15 mouse cellular contexts compared by ENCODE assay signal in the genomic region with DNA sequence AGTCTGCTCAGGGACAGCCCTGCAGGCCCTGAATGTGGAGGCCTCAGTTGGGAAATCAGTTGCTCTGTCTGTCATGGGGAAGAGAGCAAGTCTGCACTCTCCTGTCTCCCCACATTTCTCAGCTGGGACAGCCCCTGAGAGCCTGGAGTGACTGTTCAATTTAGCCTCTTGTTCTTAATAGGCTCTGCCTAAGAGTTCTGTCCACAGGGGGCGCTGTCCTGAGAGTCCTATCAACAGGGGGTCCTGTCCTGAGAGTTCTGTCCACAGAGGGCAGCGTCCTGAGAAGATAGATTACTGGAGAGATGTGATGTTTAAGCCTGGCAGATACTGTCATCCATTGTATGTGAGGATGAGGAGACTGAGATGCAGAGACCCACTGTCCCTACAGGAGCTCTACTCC. TPM values are rescaled to one million over a fixed set of nuclear protein-coding genes. Genes with fewer than 3 reads are reported as not detected.
DNase-seq lines count a peak whose midpoint lies in the region; ATAC-seq and TF ChIP-seq lines count a peak whose summit lies in the region.
"Had no signal": no experiment of that assay in that cellular context is flagged by ENCODE, and none has a peak within 500 bp of the region (broad histone marks: within the 10 kb centered on the region; RNA-seq: fewer than 3 reads in every experiment).

No protein-coding gene starts in this region.

- in situ Hi-C loops in CH12.LX (cut with MboI; ENCODE audit: low pct_ligation_motif_present, low pct_unique_long_range_greater_than_20kb, low sequenced_read_pairs), result no loop called here

- ATAC-seq in forebrain, embryonic 15.5 days (replicated peaks), result no peak

- H3K79me2 ChIP-seq in CH12.LX (replicated peaks; ENCODE audit: control insufficient read depth, extremely low read depth, insufficient read depth, poor library complexity, severe bottlenecking), result no peaks in the 10 kb centered on the region

- H3K4me3 ChIP-seq in CH12.LX (replicated peaks in 1 of 3; ENCODE audit: low read depth in 2 of 3, low read length in 2 of 3, poor library complexity in 1 of 3), result no peak overlapping the region
- no peak overlapping the region for H3K4me3 ChIP-seq in forebrain, embryonic 15.5 days
- H3K4me3 ChIP-seq: forebrain, embryonic 12.5 days had no signal

- H3K9ac ChIP-seq in CH12.LX (ENCODE audit: insufficient read depth, low read depth), result no peak overlapping the region
- H3K9ac ChIP-seq in forebrain, embryonic 15.5 days (replicated peaks), result no peak overlapping the region
- H3K9ac ChIP-seq: forebrain, embryonic 12.5 days had no signal

- H3K36me3 ChIP-seq in CH12.LX (replicated peaks in 1 of 2; ENCODE audit: control insufficient read depth in 1 of 2, insufficient read depth in 1 of 2, low read length in 1 of 2), result no peaks in the 10 kb centered on the region
- no peaks in the 10 kb centered on the region for H3K36me3 ChIP-seq in forebrain, embryonic 15.5 days
- H3K36me3 ChIP-seq: forebrain, embryonic 12.5 days had no signal

- peak; percentile 59 for DNase-seq in kidney, postnatal 10 days
- DNase-seq in kidney, adult 18-20 months, result no peak
- peak; percentile 57 for DNase-seq in 416B (ENCODE audit: low read depth)
- peak; percentile 60 for DNase-seq in CH12.LX (ENCODE audit: extremely low read depth)
- DNase-seq in induced T-regulatory cell, adult 2 months (ENCODE audit: low read depth), result peak; percentile 53
- no peak for DNase-seq in cerebellum, adult 18-20 months
- DNase-seq: adrenal gland, adult 2 months; cerebellum, postnatal 36 days; kidney, postnatal 14 days had no signal

- H3K27me3 ChIP-seq in CH12.LX (replicated peaks), result no peaks in the 10 kb centered on the region
- H3K27me3 ChIP-seq in forebrain, embryonic 15.5 days, result no peaks in the 10 kb centered on the region
- H3K27me3 ChIP-seq: forebrain, embryonic 12.5 days had no signal

- 18% methylated on average over 2 of the region's 2 CpGs for WGBS in forebrain, embryonic 15.5 days

- no peak overlapping the region for H3K27ac ChIP-seq in CH12.LX (ENCODE audit: insufficient read depth, low read depth)
- no peak overlapping the region for H3K27ac ChIP-seq in forebrain, embryonic 15.5 days (replicated peaks)
- H3K27ac ChIP-seq: forebrain, embryonic 12.5 days had no signal

- dilution Hi-C loops in CH12.LX (cut with MboI; ENCODE audit: extremely low pct_ligation_motif_present, extremely low pct_unique_long_range_greater_than_20kb, low sequenced_read_pairs), result no loop called here

- no peak for TF ChIP-seq POLR2A in CH12.LX (IDR thresholded peaks at IDR 0.05; ENCODE audit: low read depth, low read length)

- H3K4me2 ChIP-seq in CH12.LX (ENCODE audit: insufficient read depth, low read depth, poor library complexity, severe bottlenecking), result no peak overlapping the region
- H3K4me2 ChIP-seq in forebrain, embryonic 15.5 days (replicated peaks), result no peak overlapping the region
- H3K4me2 ChIP-seq: forebrain, embryonic 12.5 days had no signal

- no peak for TF ChIP-seq RAD21 in CH12.LX (IDR thresholded peaks at IDR 0.05; ENCODE audit: low read depth, low read length)

- H3K4me1 ChIP-seq in CH12.LX (ENCODE audit: control insufficient read depth in 1 of 2, insufficient read depth in 2 of 2), result peaks cover 0 to 17% of the 10 kb centered on the region in 2 experiments; a peak in 3 of 4 replicates
- H3K4me1 ChIP-seq in forebrain, embryonic 15.5 days, result peaks cover 3% of the 10 kb centered on the region; the same call in 1 of the 2 replicates
- H3K4me1 ChIP-seq: forebrain, embryonic 12.5 days had no signal

- TF ChIP-seq CTCF in CH12.LX (conservative IDR thresholded peaks at IDR 0.05 in 1 of 2, IDR thresholded peaks at IDR 0.05 in 1 of 2; ENCODE audit: low read depth in 2 of 2, low read length in 2 of 2), result peak in 1 of 2 experiments; percentile 56; a peak in 3 of 4 replicates

- H3K9me3 ChIP-seq in CH12.LX (replicated peaks; ENCODE audit: low read length), result no peaks in the 10 kb centered on the region
- no peaks in the 10 kb centered on the region for H3K9me3 ChIP-seq in forebrain, embryonic 15.5 days
- H3K9me3 ChIP-seq: forebrain, embryonic 12.5 days had no signal

- TF ChIP-seq EP300 in CH12.LX (IDR thresholded peaks at IDR 0.05; ENCODE audit: low read length), result no peak

TF ChIP-seq in CH12.LX, 34 proteins besides CTCF, POLR2A, EP300 and RAD21:
- TF ChIP-seq USF1 (IDR thresholded peaks at IDR 0.05; ENCODE audit: low read depth, low read length) (no peak), TCF12 (IDR thresholded peaks at IDR 0.05; ENCODE audit: low read depth, low read length) (no peak), E2F4 (IDR thresholded peaks at IDR 0.05; ENCODE audit: insufficient replicate concordance, low read depth, low read length) (no peak), ZKSCAN1 (IDR thresholded peaks at IDR 0.05; ENCODE audit: borderline replicate concordance, low read depth, low read length) (no peak)

RNA-seq across cellular contexts. Expression of a gene that starts 4.0 kb away (rescaled TPM):
- total RNA-seq in CH12.LX (2012; rRNA removed) (not detected in 2 replicates), CH12.LX (2014; rRNA removed) (not detected in 2 replicates)
- polyA plus RNA-seq in CH12.LX (2012; ENCODE audit: insufficient read length, low read depth), result not detected in 2 replicates
- not detected in 2 replicates for polyA plus RNA-seq in forebrain, embryonic 15.5 days (2015; fragmentation: Nextera tagmentation; extraction: Ambion mirVana)
- total RNA-seq: megakaryocyte-erythroid progenitor cell, adult 5-6 weeks had no signal
- polyA plus RNA-seq: forebrain, embryonic 12.5 days; heart, embryonic 16.5 days; limb, embryonic 11.5 days; neural tube, embryonic 14.5 days had no signal

RNA-seq across cellular contexts. Expression of a gene that starts 9.7 kb away (rescaled TPM):
- not detected in 2 replicates for total RNA-seq in CH12.LX (2012; rRNA removed)
- total RNA-seq in CH12.LX (2014; rRNA removed), result not detected in 2 replicates
- polyA plus RNA-seq in CH12.LX (2012; ENCODE audit: insufficient read length, low read depth), result not detected in 2 replicates
- 0.22 and 0.28 TPM in 2 replicates for polyA plus RNA-seq in forebrain, embryonic 15.5 days (2015; fragmentation: Nextera tagmentation; extraction: Ambion mirVana)

RNA-seq across cellular contexts. Expression of a gene that starts 23.9 kb away (rescaled TPM):
- total RNA-seq in CH12.LX (2012; rRNA removed) (0.25 TPM in 1 of 2 replicates, not detected in the other), CH12.LX (2014; rRNA removed) (not detected in 2 replicates)
- polyA plus RNA-seq in CH12.LX (2012; ENCODE audit: insufficient read length, low read depth), result 0.29 and 0.83 TPM in 2 replicates
- polyA plus RNA-seq in forebrain, embryonic 15.5 days (2015; fragmentation: Nextera tagmentation; extraction: Ambion mirVana), result 1.3 and 1.4 TPM in 2 replicates

RNA-seq across cellular contexts. Expression of a gene that starts 27.5 kb away (rescaled TPM):
- total RNA-seq in CH12.LX (2012; rRNA removed), result 77.9 and 84.7 TPM in 2 replicates
- 72.7 and 82.3 TPM in 2 replicates for total RNA-seq in CH12.LX (2014; rRNA removed)
- polyA plus RNA-seq in CH12.LX (2012; ENCODE audit: insufficient read length, low read depth), result 105 and 117 TPM in 2 replicates
- polyA plus RNA-seq in forebrain, embryonic 15.5 days (2015; fragmentation: Nextera tagmentation; extraction: Ambion mirVana), result 6.6 and 6.9 TPM in 2 replicates

RNA-seq across cellular contexts. Expression of a gene that starts 30.1 kb away (rescaled TPM):
- total RNA-seq in CH12.LX (2012; rRNA removed), result not detected in 2 replicates
- not detected in 2 replicates for total RNA-seq in CH12.LX (2014; rRNA removed)
- not detected in 2 replicates for polyA plus RNA-seq in CH12.LX (2012; ENCODE audit: insufficient read length, low read depth)
- polyA plus RNA-seq in forebrain, embryonic 15.5 days (2015; fragmentation: Nextera tagmentation; extraction: Ambion mirVana), result 0.13 TPM in 1 of 2 replicates, not detected in the other
- total RNA-seq: adrenal gland, adult 2 months; megakaryocyte-erythroid progenitor cell, adult 5-6 weeks had no signal
- polyA plus RNA-seq: adrenal gland, adult 2 months; forebrain, embryonic 12.5 days; heart, embryonic 16.5 days; neural tube, embryonic 14.5 days had no signal

Comparison
In these comparisons a context has a peak if more than half of its experiments do, and no peak if none do; other contexts are left out.
1. DNase-seq: peak in kidney, postnatal 10 days (single experiment), 416B (single experiment), CH12.LX (single experiment) and induced T-regulatory cell, adult 2 months (single experiment); none in kidney, adult 18-20 months (single experiment) and cerebellum, adult 18-20 months (0 of 2).